Mouse (Mus musculus) megakaryocyte, embryonic 14.5 days (primary cell): ENCODE measurements around the gene Gm49673. TPM values are rescaled to one million over a fixed set of nuclear protein-coding genes. Genes with fewer than 3 reads are reported as not detected.
A peak's percentile ranks its signal among the peaks of the same experiment; 100 is the strongest.
"Not testable (repeated sequence)": the region's sequence is repeated elsewhere in the genome, so short reads cannot be mapped to it uniquely, and the experiment has no call there.

Source experiments
- H3K27me3 ChIP-seq: replicated peaks from 2 replicates; pipeline ENCODE3; 2012; ENCODE audit warnings: inconsistent platforms
- H3K36me3 ChIP-seq: replicated peaks from 2 replicates; pipeline ENCODE3; 2012; ENCODE audit warnings: low read length, inconsistent platforms, mixed read lengths
- H3K4me1 ChIP-seq: 2 replicates; pipeline ENCODE4 v1.6.1; 2012; ENCODE audit warnings: inconsistent platforms
- H3K4me3 ChIP-seq: replicated peaks from 2 replicates; pipeline ENCODE3; 2012; ENCODE audit warnings: moderate library complexity, mild to moderate bottlenecking, inconsistent platforms
- H3K9me3 ChIP-seq: 2 replicates; pipeline ENCODE4 v1.6.1; 2012; ENCODE audit warnings: inconsistent platforms
- FLI1 ChIP-seq: IDR thresholded peaks from 2 replicates; pipeline ENCODE4 v1.6.1; 2012; ENCODE audit warnings: low read length, inconsistent platforms, mixed read lengths
- GATA1 ChIP-seq: IDR thresholded peaks from 3 replicates; pipeline ENCODE4 v1.6.1; 2012; ENCODE audit warnings: mixed read lengths, low read length, inconsistent platforms, borderline replicate concordance
- polyA plus RNA-seq: library from polyadenylated mRNA; stranded (reverse); fragments of >175 nt; gene quantifications from 2 replicates; pipeline ENCODE4 v1.2.3, GENCODE M21; 2012; ENCODE audit warnings: low replicate concordance; ENCODE audit not compliant: insufficient read depth

Gm49673 gene
- polyA plus RNA-seq, result not detected in 2 replicates

DNA sequence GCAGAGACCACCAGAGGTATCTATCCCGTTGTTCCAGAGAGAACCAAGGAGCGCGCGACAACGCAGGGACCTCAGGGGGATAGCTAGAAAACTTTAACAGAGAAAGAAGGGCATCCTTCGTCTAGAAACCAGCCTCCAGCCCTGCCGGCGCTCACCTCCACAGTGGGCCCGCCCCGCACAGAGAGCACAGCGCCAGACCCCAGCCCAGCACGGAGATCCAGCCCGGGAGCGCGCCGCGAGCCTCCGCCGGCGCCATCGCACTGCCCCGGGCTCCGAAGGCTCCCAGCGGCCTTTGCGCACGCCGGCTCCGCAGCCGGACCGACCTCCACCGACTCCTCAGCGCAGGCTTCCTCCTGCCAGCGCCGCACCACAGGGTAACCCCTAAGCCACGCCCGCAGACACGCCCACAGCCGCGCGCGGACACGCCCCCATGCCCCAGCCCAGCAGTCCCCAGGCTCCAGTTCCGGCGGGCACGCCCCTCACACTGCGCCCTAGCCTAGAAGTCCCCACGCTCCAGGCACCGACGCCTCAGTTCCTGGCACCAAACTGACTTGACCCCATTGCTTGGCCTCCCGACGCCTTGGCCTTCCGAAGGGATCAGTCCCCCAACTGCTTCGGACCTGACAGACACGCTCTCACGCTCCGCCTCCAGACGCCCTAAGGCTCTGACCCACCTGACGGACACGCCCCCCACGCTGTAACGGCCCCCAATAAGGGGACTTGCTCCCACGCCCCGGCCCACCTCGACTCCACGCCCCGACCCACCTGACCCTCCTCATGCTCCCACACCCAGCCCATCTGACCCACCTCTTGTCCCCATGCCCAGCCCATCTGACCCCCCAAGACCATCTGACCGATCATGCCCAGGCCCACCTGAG, at the start of gene Gm49673, which contains the start of gene Rnaset2a:
Gene Gm49673 (minus strand): TSS at position 350 of the 878 bp plus-strand sequence.
Gene Rnaset2a (minus strand): TSS at position 659 of the 878 bp plus-strand sequence.
- H3K36me3 ChIP-seq, H3K4me1 ChIP-seq, H3K9me3 ChIP-seq: not testable (repeated sequence)

DNA sequence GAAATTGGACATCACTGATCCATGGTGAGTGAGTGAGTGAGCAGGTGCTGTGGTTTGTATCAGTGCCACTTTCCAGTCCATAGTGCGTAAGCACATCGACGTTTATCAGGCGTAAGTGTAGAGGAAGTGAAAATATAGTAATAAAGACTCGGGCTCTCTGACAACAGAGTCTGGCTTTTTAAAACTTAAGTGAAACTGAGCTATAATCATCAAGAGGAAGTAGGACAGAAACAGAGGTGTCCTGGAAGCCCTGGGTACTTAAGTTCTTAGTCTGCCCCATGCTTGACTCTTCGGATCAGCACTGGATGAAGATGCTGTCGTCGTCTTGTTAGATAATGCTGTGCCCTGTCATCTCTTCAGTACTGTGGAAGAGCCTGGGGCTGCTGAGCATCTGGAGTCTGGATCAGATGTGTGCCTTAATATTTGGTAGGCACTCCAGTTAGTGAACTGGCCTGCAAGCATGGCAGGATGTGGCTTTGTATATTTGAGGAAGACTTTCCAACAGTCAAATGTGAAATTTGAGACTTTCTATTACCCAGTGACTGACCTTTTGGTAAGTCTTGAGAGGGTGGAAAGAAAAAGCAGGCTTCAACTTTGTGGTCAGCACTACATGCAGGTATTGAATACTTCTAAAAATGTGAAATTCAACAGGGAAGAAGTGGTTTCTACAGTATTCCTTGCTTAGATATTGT, 48.2 kb upstream of the Gm49673 start:
- no peak for TF ChIP-seq FLI1
- TF ChIP-seq GATA1, result no peak
- Histone ChIP-seq H3K27me3 (no peaks in the 10 kb centered on the region), H3K9me3 (no peaks in the 10 kb centered on the region), H3K4me1 (peaks cover 19% of the 10 kb centered on the region), H3K4me3 (no peak overlapping the region), H3K36me3 (peaks cover 63% of the 10 kb centered on the region)

More for the DNA sequence above, at the start of gene Gm49673, which contains the start of gene Rnaset2a:
- not testable (repeated sequence) for H3K27me3 ChIP-seq
- peak within 1 kb of the TSS; percentile 86 for H3K4me3 ChIP-seq

- Histone ChIP-seq H3K9me3 (no peaks in the 10 kb centered on the region), H3K4me1 (peaks cover 17% of the 10 kb centered on the region), H3K36me3 (peaks cover 83% of the 10 kb centered on the region), H3K27me3 (no peaks in the 10 kb centered on the region), H3K4me3 (no peak overlapping the region)
- TF ChIP-seq FLI1 (no peak), GATA1 (no peak)
These were observed 46.1 kb upstream of the Gm49673 start for GRCm38 (mm10) chr17:8193678-8194077.

- no peak for TF ChIP-seq FLI1
- TF ChIP-seq GATA1, result no peak
- Histone ChIP-seq H3K36me3 (peaks cover 89% of the 10 kb centered on the region), H3K4me1 (peaks cover 3% of the 10 kb centered on the region; the same call in 1 of the 2 replicates), H3K4me3 (no peak overlapping the region), H3K27me3 (no peaks in the 10 kb centered on the region), H3K9me3 (no peaks in the 10 kb centered on the region)
These were observed 36.6 kb upstream of the Gm49673 start for GRCm38 (mm10) chr17:8184217-8184616.

GRCm38 (mm10) chr17:8183815-8184214, 36.2 kb upstream of the Gm49673 start:
- no peaks in the 10 kb centered on the region for H3K27me3 ChIP-seq
- no peak overlapping the region for H3K4me3 ChIP-seq
- no peaks in the 10 kb centered on the region for H3K4me1 ChIP-seq
- H3K36me3 ChIP-seq, result peaks cover 90% of the 10 kb centered on the region
- H3K9me3 ChIP-seq, result no peaks in the 10 kb centered on the region
- no peak for TF ChIP-seq FLI1

DNA sequence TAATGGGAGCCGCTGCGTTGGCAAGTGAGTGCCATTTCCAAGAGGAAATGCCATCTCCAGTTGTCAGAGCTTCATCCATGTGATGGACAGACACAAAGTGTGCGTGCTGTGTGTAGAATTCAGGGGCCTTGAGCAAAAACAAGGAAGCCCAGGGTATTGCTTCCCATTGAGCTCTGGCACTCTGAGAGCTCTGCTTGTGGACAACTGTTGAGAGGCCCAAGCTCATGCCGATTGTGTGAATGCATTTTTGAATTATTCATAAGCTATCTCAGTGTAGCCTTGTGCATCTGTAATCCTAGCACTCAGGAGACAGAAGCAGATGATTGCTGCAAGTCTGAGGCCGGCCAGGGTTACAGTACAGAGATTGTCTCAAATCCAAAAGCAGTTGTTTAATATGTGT, 29.5 kb upstream of the Gm49673 start:
- Histone ChIP-seq H3K4me1 (peaks cover 1% of the 10 kb centered on the region; the same call in 1 of the 2 replicates), H3K4me3 (no peak overlapping the region), H3K27me3 (no peaks in the 10 kb centered on the region), H3K9me3 (no peaks in the 10 kb centered on the region), H3K36me3 (peaks cover 92% of the 10 kb centered on the region)
- TF ChIP-seq FLI1 (no peak), GATA1 (no peak)

DNA sequence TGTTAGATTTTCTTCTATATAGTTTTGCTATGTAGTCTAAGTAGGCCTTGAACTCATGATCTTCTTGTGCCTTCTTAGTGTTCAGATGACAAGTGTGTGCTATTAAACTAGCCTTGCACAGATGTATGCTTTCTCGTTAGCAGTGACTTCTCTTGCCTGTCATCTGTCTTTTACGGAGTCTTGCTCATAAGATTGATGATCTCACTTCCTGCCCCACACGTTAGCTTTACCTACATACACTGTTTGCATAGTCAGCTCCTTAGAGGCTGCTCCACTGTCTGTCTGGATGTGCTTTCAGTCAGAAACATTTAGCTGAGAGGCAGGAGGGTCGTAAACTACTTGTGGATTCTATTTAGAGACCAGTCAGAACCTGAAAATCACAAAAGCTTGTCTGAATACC, 23.5 kb upstream of the Gm49673 start:
- TF ChIP-seq GATA1, result no peak
- no peak for TF ChIP-seq FLI1

GRCm38 (mm10) chr17:8170331-8170730, 22.7 kb upstream of the Gm49673 start:
- Histone ChIP-seq H3K36me3 (peaks cover 67% of the 10 kb centered on the region), H3K9me3 (no peaks in the 10 kb centered on the region), H3K4me1 (peaks cover 12% of the 10 kb centered on the region), H3K27me3 (no peaks in the 10 kb centered on the region), H3K4me3 (no peak overlapping the region)
- TF ChIP-seq GATA1 (no peak), FLI1 (no peak)

More for the DNA sequence above, 23.5 kb upstream of the Gm49673 start:
- peaks cover 12% of the 10 kb centered on the region for H3K4me1 ChIP-seq
- no peaks in the 10 kb centered on the region for H3K27me3 ChIP-seq
- H3K36me3 ChIP-seq, result peaks cover 75% of the 10 kb centered on the region
- no peaks in the 10 kb centered on the region for H3K9me3 ChIP-seq
- H3K4me3 ChIP-seq, result no peak overlapping the region

GRCm38 (mm10) chr17:8167436-8167835, 19.8 kb upstream of the Gm49673 start:
- H3K4me3 ChIP-seq, result peak overlapping the region; percentile 59
- not testable (repeated sequence) for H3K9me3 ChIP-seq, H3K27me3 ChIP-seq
- peaks cover 40% of the 10 kb centered on the region for H3K36me3 ChIP-seq
- peaks cover 16% of the 10 kb centered on the region for H3K4me1 ChIP-seq

- not testable (repeated sequence) for H3K9me3 ChIP-seq, H3K27me3 ChIP-seq, H3K4me3 ChIP-seq
- Histone ChIP-seq H3K4me1 (peaks cover 13% of the 10 kb centered on the region), H3K36me3 (peaks cover 30% of the 10 kb centered on the region)
These were observed 18.9 kb upstream of the Gm49673 start for GRCm38 (mm10) chr17:8166454-8166853.

GRCm38 (mm10) chr17:8165977-8166376, 18.4 kb upstream of the Gm49673 start:
- not testable (repeated sequence) for H3K27me3 ChIP-seq, H3K9me3 ChIP-seq, H3K4me3 ChIP-seq
- Histone ChIP-seq H3K36me3 (peaks cover 26% of the 10 kb centered on the region), H3K4me1 (peaks cover 13% of the 10 kb centered on the region)

DNA sequence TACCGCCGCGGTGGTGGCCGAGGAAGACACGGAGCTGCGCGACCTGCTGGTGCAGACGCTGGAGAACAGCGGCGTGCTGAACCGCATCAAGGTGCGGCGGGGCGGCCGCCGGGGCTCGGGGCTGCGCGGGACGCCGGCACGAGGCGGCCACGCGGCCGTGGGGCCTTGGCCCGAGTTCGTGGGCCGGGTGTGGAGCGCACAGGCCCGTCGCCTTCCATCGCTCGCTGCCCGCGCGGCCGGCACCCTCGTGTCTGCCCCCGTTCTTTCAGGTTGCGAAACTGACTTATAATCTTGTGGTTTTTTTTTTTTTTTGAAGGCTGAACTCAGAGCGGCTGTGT, 18.0 kb upstream of the Gm49673 start:
- not testable (repeated sequence) for H3K27me3 ChIP-seq, H3K9me3 ChIP-seq
- peak overlapping the region; percentile 91 for H3K4me3 ChIP-seq
- peaks cover 22% of the 10 kb centered on the region for H3K36me3 ChIP-seq
- H3K4me1 ChIP-seq, result peaks cover 12% of the 10 kb centered on the region

GRCm38 (mm10) chr17:8164701-8165607, 17.4 kb upstream of the Gm49673 start, which contains the start of gene Fgfr1op:
TSS of gene Fgfr1op (plus strand) at chr17:8165501.
- not testable (repeated sequence) for H3K27me3 ChIP-seq, H3K9me3 ChIP-seq, H3K4me1 ChIP-seq
- Histone ChIP-seq H3K4me3 (peak within 1 kb of the TSS; percentile 91), H3K36me3 (peaks cover 15% of the 10 kb centered on the region)
